Mouse (Mus musculus): ENCODE data around the gene Ret.

Ret gene

GRCm38 (mm10) chr6:118173251-118173974 lies 24.1 kb downstream of the Ret start:
- DNase-seq (ENCODE audit: low spot score): no peak

GRCm38 (mm10) chr6:118171386-118171785 lies 26.1 kb downstream of the Ret start:
- DNase-seq (ENCODE audit: low spot score): no peak

- no peak for DNase-seq (ENCODE audit: low spot score)
Measured at GRCm38 (mm10) chr6:118168106-118168505, 29.4 kb downstream of the Ret start.

- DNase-seq (ENCODE audit: low spot score): no peak
Measured at GRCm38 (mm10) chr6:118167013-118167412, 30.5 kb downstream of the Ret start.

GRCm38 (mm10) chr6:118165516-118165915 lies 32.0 kb downstream of the Ret start:
- no peak for DNase-seq (ENCODE audit: low spot score)

GRCm38 (mm10) chr6:118164691-118165090 lies 32.8 kb downstream of the Ret start:
- DNase-seq (ENCODE audit: low spot score): no peak

GRCm38 (mm10) chr6:118163086-118163485 lies 34.4 kb downstream of the Ret start:
- DNase-seq (ENCODE audit: low spot score): no peak

GRCm38 (mm10) chr6:118162457-118163082 lies 34.9 kb downstream of the Ret start:
- no peak for DNase-seq (ENCODE audit: low spot score)

- no peak for DNase-seq (ENCODE audit: low spot score)
Measured at GRCm38 (mm10) chr6:118153091-118153490, 44.4 kb downstream of the Ret start.

GRCm38 (mm10) chr6:118150988-118151387 lies 46.5 kb downstream of the Ret start:
- DNase-seq (ENCODE audit: low spot score): no peak

- no peak for DNase-seq (ENCODE audit: low spot score)
Measured at GRCm38 (mm10) chr6:118150538-118150937, 47.0 kb downstream of the Ret start.

GRCm38 (mm10) chr6:118150128-118150527 lies 47.4 kb downstream of the Ret start:
- no peak for DNase-seq (ENCODE audit: low spot score)

GRCm38 (mm10) chr6:118140961-118141360 lies 56.6 kb downstream of the Ret start:
- no peak for DNase-seq (ENCODE audit: low spot score)

GRCm38 (mm10) chr6:118138731-118139709 lies 58.5 kb downstream of the Ret start, which contains the start of gene Csgalnact2:
Gene Csgalnact2 (minus strand): TSS chr6:118139140.
- DNase-seq (ENCODE audit: low spot score): peak; percentile 93

GRCm38 (mm10) chr6:118137148-118137547 lies 60.4 kb downstream of the Ret start:
- DNase-seq (ENCODE audit: low spot score): no peak

- DNase-seq (ENCODE audit: low spot score): no peak
Measured at GRCm38 (mm10) chr6:118134461-118134860, 63.1 kb downstream of the Ret start.

- DNase-seq (ENCODE audit: low spot score): no peak
Measured at GRCm38 (mm10) chr6:118130022-118130421, 67.5 kb downstream of the Ret start.

GRCm38 (mm10) chr6:118127827-118128487 lies 69.6 kb downstream of the Ret start:
- no peak for DNase-seq (ENCODE audit: low spot score)

GRCm38 (mm10) chr6:118127198-118127597 lies 70.3 kb downstream of the Ret start:
- no peak for DNase-seq (ENCODE audit: low spot score)

- no peak for DNase-seq (ENCODE audit: low spot score)
Measured at GRCm38 (mm10) chr6:118126577-118126976, 70.9 kb downstream of the Ret start.

GRCm38 (mm10) chr6:118122767-118123166 lies 74.8 kb downstream of the Ret start:
- no peak for DNase-seq (ENCODE audit: low spot score)

- DNase-seq (ENCODE audit: low spot score): no peak
Measured at GRCm38 (mm10) chr6:118111810-118112209, 85.7 kb downstream of the Ret start.

All from testis, postnatal 14 days (tissue).